Mouse (Mus musculus) spleen, adult 2 months (tissue): Measurements from ENCODE around the gene Tmem129.

ENCODE experiments used
- CTCF ChIP-seq: fragments of 200-500 bp; IDR thresholded peaks from 2 replicates; pipeline ENCODE4 v1.5.1; 2011; ENCODE audit warnings: mild to moderate bottlenecking, inconsistent platforms; ENCODE audit not compliant: insufficient read depth, insufficient read length, insufficient replicate concordance; ENCODE audit errors: extremely low read depth
- POLR2A ChIP-seq: fragments of 200-500 bp; IDR thresholded peaks from 2 replicates; pipeline ENCODE4 v1.6.1; 2011; ENCODE audit warnings: low read depth, low read length, inconsistent platforms

DNA sequence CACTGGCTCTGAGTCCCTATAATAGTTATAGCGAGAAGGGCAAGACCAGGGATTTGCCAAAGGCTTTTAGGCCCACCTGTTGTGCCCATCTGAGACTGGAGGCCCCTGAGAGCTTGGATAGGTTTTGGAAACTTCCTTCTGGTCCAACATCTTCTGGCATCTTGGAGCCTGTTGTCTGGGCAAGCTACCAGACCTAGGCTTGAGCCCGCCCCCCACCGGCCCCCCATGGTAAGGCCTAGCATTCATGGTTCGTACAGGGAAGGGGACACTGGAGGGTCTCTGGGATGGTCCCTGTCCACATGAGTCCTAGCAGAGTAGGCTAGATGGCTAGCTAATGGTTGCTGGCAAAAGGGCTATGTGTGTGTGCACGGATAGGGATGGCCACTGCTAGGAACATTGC lies 40.5 kb upstream of the Tmem129 start:
- TF ChIP-seq CTCF (no peak), POLR2A (no peak)
